Mouse (Mus musculus) myocyte (in vitro differentiated cells): ENCODE data around the gene Slc22a8.

Experiments used
- POLR2A ChIP-seq: IDR thresholded peaks from one replicate; pipeline ENCODE4 v1.6.1; 2011; ENCODE audit warnings: low read depth, mild to moderate bottlenecking, control low read depth, moderate library complexity; ENCODE audit not compliant: insufficient read length
- POLR2AphosphoS2 ChIP-seq: IDR thresholded peaks from one replicate; pipeline ENCODE4 v1.6.1; 2011; ENCODE audit warnings: low read depth, control low read depth; ENCODE audit not compliant: insufficient read length
- REST ChIP-seq: IDR thresholded peaks from one replicate; pipeline ENCODE4 v1.6.1; 2011; ENCODE audit warnings: mild to moderate bottlenecking, control low read depth, moderate library complexity; ENCODE audit not compliant: insufficient read depth, insufficient read length
- USF1 ChIP-seq: IDR thresholded peaks from one replicate; pipeline ENCODE4 v1.6.1; 2011; ENCODE audit warnings: low read depth, mild to moderate bottlenecking, control low read depth, moderate library complexity

- TF ChIP-seq POLR2A, result no peak
- TF ChIP-seq REST, result no peak
- no peak for TF ChIP-seq USF1
- no peak for TF ChIP-seq POLR2AphosphoS2
Observed at GRCm38 (mm10) chr19:8567104-8567880, 23.8 kb upstream of the Slc22a8 start.
